Mouse (Mus musculus) bone marrow macrophage, adult 2 months (primary cell): Measurements from ENCODE around the gene Maml2.

ENCODE experiments used
- CTCF ChIP-seq: IDR thresholded peaks from 2 replicates; pipeline ENCODE4 v1.5.1; 2012; ENCODE audit warnings: low read depth, mild to moderate bottlenecking, low read length, moderate library complexity
- POLR2A ChIP-seq: IDR thresholded peaks from 2 replicates; pipeline ENCODE4 v1.6.1; 2012; ENCODE audit warnings: mild to moderate bottlenecking, low read depth, low read length, borderline replicate concordance

DNA sequence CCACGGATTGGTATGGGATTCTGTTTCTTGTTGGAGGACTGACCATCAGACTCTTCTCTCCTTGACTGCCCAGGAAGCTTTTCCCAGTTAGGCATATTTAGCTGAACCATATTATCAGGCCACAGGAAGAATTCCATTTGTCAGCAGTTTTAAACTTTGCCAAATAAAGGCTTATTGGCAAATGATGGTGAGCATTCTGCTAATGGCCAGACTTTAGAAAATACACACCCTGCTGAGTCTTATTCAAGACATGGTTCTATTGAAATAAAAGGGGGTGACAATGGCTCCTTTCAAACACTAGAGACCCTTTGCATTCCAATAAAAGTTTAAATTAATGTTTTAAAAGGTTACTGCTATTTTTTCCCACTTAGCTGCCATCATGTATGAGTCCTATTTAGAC is 279.4 kb downstream of the Maml2 start:
- TF ChIP-seq CTCF (no peak), POLR2A (no peak)
